Mouse (Mus musculus): ENCODE measurements around the gene Gprc5c.

The Gprc5c gene

GRCm38 (mm10) chr11:114867361-114868235, 16.6 kb downstream of the Gprc5c start:
- DNase-seq (ENCODE audit: extremely low read depth, low read depth), result no peak

- no peak for DNase-seq (ENCODE audit: extremely low read depth, low read depth)
Measured at GRCm38 (mm10) chr11:114868280-114868679, 17.3 kb downstream of the Gprc5c start.

- no peak for DNase-seq (ENCODE audit: extremely low read depth, low read depth)
Measured at GRCm38 (mm10) chr11:114869787-114870186, 18.8 kb downstream of the Gprc5c start.

- DNase-seq (ENCODE audit: extremely low read depth, low read depth), result no peak
Measured at GRCm38 (mm10) chr11:114871540-114871939, 20.6 kb downstream of the Gprc5c start.

- no peak for DNase-seq (ENCODE audit: extremely low read depth, low read depth)
Measured at GRCm38 (mm10) chr11:114873022-114873817, 22.3 kb downstream of the Gprc5c start.

GRCm38 (mm10) chr11:114874226-114875145, 23.5 kb downstream of the Gprc5c start:
- no peak for DNase-seq (ENCODE audit: extremely low read depth, low read depth)

- DNase-seq (ENCODE audit: extremely low read depth, low read depth), result no peak
Measured at GRCm38 (mm10) chr11:114875301-114875801, 24.4 kb downstream of the Gprc5c start.

- no peak for DNase-seq (ENCODE audit: extremely low read depth, low read depth)
Measured at GRCm38 (mm10) chr11:114876176-114876575, 25.2 kb downstream of the Gprc5c start.

GRCm38 (mm10) chr11:114876621-114877020, 25.7 kb downstream of the Gprc5c start:
- no peak for DNase-seq (ENCODE audit: extremely low read depth, low read depth)

GRCm38 (mm10) chr11:114877145-114877544, 26.2 kb downstream of the Gprc5c start:
- DNase-seq (ENCODE audit: extremely low read depth, low read depth), result no peak

- no peak for DNase-seq (ENCODE audit: extremely low read depth, low read depth)
Measured at GRCm38 (mm10) chr11:114879666-114880065, 28.7 kb downstream of the Gprc5c start.

- DNase-seq (ENCODE audit: extremely low read depth, low read depth), result no peak
Measured at GRCm38 (mm10) chr11:114880185-114880584, 29.2 kb downstream of the Gprc5c start.

- no peak for DNase-seq (ENCODE audit: extremely low read depth, low read depth)
Measured at GRCm38 (mm10) chr11:114880589-114880988, 29.6 kb downstream of the Gprc5c start.

- DNase-seq (ENCODE audit: extremely low read depth, low read depth), result no peak
Measured at GRCm38 (mm10) chr11:114883251-114883789, 32.4 kb downstream of the Gprc5c start.

GRCm38 (mm10) chr11:114884380-114885100, 33.6 kb downstream of the Gprc5c start:
- DNase-seq (ENCODE audit: extremely low read depth, low read depth), result no peak

GRCm38 (mm10) chr11:114889991-114890518, 39.1 kb downstream of the Gprc5c start, which contains the start of gene Cd300a:
Gene Cd300a (plus strand): TSS chr11:114890041.
- DNase-seq (ENCODE audit: extremely low read depth, low read depth), result no peak

GRCm38 (mm10) chr11:114890542-114890941, 39.6 kb downstream of the Gprc5c start:
- DNase-seq (ENCODE audit: extremely low read depth, low read depth), result no peak

- DNase-seq (ENCODE audit: extremely low read depth, low read depth), result no peak
Measured at GRCm38 (mm10) chr11:114896085-114896484, 45.1 kb downstream of the Gprc5c start.

GRCm38 (mm10) chr11:114898026-114898425, 47.1 kb downstream of the Gprc5c start:
- DNase-seq (ENCODE audit: extremely low read depth, low read depth), result no peak

- DNase-seq (ENCODE audit: extremely low read depth, low read depth), result no peak
Measured at GRCm38 (mm10) chr11:114903224-114903623, 52.3 kb downstream of the Gprc5c start.
